Mouse (Mus musculus): ENCODE data around the gene Tmem184b. TPM values are rescaled to one million over a fixed set of nuclear protein-coding genes. Genes with fewer than 3 reads are reported as not detected.

Gene Tmem184b
- total RNA-seq, 2 experiments from 2014 or later, result 10.4 to 33.3 TPM

DNA sequence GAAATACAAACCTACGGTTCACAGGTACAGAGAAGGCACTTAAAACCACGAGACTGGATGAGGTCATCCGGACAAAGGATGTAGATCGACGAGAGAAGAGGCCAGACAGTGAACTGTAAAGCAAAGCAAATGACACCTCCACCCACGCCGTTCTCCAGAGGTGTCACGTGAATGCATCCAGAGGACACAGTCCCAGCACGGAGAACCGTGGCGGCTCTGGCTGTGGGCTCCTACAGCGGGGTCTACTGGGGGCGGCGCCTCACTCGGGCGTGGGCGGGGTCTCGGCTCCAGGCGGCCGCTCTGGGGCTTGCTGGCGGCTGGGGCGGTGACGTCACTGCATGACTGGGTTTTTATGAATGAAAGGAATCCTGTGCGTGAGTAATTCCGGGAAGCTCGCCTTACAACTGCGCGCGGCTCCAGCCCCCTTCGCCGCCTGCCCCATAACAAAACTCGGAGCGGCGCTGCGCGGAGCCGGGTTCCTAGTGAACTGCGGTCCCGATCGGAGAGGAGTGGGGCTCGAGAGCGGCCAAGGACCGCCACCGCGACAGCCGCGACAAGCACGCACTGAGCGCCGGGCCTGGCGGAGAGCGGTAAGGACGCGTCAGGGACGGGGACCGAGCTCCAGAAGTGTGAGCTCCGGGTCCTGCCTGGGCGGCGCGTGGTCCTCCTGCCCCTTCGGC, 56.1 kb downstream of the Tmem184b start:
- peak; percentile 43 for ATAC-seq (ENCODE audit: poor library complexity, severe bottlenecking)

DNA sequence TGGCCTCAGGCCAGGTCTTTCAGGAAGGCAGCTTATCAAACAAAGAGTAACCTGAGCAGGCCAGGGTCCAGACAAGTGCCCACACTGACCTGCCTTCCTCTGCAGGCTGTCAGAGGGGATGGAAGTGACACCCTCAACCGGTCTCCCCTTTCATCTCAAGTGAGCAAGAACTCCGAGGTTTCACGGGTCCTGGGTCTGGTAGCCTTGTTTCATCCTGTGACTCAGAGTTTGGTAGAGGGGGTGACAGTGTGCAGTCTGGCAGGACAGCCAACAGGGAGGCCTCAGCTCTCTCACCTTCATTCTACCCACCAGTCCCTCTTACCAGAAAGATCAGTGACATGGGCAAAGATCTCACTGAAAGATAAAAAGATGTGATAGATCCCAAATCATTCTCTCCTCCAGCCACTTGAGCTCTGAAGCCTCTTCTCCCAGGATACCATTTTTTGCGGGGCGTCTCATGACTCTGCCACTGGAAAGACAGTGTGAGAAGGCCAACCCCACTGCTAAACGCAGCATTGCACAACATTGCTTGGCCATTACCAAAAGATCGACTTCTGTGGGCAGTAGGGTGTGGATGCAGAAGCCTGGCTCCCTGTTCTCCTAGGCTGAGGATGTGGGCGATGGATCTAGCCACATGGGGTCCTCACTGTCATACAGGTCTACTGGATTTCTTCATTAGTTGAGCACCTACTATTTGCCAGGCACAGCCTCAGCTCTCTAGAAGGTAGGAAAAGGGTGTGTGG, 57.1 kb downstream of the Tmem184b start, which contains the start of gene Maff:
Gene Maff, plus strand, starts transcription at position 571 of the 743 bp plus-strand sequence.
- no peak for ATAC-seq (ENCODE audit: poor library complexity, severe bottlenecking)

DNA sequence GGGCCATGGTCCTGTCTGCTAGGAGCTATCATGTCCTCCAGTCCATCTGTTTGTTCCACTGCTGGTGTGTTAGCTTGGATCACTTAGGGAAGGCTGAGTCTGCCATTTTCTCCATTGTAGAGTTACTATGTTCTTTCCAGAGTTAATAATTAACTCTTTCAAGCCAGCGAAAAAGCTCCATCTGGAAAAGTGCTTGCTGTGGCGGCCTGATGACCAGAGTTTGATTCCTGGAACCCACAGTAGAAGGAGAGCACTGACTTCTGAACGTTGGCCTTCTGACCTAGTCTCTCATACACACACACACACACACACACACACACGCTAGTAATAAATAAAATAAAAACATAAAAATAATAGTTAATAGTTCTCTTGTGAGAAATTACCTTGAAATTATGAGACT, 58.7 kb downstream of the Tmem184b start:
- no peak for ATAC-seq (ENCODE audit: poor library complexity, severe bottlenecking)

DNA sequence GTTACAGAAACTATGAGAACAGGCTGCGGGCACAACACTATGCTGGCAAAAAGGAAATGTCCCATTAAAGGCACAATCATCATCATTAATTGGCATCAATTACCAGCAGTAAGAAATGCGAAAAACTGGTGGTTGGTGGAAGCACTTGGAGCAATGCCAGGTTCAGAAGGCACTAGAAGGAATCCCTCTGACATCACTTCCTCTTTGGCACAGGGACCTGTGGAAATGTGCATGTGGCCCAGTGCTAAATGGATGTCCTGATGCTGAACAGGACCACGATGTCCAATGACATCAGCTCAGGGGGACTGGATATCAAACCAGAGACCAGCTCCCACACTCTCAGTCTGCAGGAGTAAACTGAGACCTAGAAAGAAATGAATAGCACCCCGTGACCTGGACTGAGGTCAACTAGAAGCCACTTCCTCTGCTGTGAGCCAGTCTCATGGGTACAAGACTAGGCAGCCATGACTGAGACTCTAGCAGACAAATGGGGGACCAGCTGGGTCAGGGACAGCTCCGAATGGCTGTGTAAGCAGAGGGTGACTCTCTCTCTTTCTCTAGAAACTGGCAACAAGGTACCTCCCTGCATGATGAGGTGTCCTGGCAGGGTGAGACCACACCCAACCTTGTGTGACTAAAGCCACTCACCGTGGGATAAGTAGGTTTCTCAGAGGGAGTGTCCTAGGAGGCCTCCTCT, 60.6 kb downstream of the Tmem184b start:
- ATAC-seq (ENCODE audit: poor library complexity, severe bottlenecking), result no peak

DNA sequence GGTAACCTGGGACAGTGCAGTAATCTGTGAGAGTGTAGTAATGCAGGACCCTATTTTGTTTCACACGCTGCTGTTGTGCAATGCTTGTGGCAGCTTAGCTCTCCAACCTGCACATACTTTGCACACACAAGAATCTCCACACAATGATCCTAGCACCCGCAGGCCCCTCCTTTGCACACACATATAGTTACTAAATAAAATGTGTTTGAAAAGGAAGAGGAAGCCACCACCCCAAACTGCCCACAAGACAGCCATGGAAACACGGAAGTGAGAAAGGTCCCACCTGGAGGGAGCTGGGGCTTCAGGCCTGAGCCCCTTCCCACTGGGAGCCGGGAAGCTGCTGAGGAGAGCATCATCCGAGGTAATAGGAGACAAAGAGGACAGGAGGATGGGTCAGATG, 64.4 kb downstream of the Tmem184b start:
- peak; percentile 68 for ATAC-seq (ENCODE audit: poor library complexity, severe bottlenecking)

DNA sequence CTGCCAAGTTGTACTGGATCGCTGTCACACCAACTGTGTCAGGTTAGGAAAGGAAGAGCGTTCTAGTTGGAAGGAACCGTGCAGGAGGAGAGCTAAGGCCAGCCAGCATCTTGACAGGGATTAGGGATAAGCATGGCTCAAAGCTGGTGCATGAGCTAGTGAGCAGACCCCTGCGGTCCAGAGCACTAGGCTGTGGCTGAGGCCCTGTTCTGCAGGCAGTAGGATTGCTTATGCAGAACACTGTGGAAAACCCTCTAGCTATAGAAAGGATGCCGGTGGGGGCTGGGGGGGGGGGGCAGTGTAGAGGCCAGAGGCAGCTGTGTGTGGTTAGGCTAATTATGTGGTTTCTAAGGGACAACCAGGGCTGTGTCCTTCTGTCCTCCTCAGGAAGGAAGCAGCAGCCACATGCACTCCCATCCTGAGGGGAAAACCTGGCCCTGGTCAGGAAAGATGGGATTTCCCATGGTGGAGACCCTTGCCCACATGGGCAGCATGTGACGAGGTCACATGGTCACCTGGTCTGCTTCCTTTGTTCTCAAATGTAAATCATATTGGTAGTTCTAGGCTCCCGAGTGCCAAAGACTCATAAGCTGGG, 68.2 kb downstream of the Tmem184b start:
- no peak for ATAC-seq (ENCODE audit: poor library complexity, severe bottlenecking)

DNA sequence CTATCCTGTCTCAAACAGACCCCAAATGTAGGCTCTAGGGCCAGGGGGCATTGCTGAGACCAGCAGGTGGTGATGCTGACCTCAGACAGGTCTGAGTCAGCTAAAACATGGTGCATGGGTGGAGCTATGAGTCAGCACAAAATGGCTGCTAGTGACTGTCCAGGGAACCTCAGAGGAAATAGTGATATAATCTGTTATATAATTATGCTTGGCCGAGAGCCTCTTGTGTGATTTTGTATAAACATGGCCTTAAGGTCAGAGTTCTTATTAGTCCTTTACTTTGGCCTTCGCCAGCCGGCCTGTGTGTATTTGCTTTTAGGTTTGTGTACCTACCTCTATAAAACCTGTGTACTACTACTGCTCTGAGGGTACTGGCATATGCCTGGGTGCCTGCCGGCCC, 70.0 kb downstream of the Tmem184b start:
- no peak for ATAC-seq (ENCODE audit: poor library complexity, severe bottlenecking)

DNA sequence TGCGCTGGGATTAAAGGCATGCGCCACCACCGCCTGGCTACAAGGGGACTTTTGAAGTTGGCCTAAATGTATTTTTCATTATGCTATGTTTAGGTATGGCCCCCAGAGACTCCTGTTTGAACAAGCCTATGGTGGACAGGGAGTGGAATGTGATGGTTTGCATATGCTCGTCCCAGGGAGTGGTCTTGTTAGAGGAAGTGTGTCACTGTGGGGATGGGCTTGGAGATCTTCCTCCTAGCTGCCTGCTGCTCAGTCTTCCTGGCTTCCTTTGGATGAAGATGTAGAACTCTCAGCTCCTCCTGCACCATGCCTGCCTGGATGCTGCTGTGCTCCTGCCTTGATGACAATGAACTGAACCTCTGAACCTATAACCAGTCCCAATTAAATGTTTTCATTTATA, 72.8 kb downstream of the Tmem184b start:
- no peak for ATAC-seq (ENCODE audit: poor library complexity, severe bottlenecking)

DNA sequence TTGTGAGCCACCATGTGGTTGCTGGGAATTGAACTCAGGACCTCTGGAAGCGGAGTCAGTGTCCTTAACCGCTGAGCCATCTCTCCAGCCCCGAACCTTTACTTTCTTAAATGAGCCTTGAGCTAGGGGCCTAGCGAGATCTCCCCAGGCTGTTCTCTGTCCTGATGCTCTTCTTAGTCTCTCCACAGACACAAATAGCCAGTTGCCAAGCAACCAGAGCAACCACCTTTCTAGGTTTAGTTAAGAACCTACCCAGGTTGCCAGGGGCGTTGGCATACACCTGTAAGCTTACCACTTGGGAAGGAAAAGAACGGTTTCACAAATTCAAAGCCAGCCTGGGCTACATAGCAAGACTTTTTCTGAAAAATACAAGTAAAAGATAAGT, 73.4 kb downstream of the Tmem184b start:
- ATAC-seq (ENCODE audit: poor library complexity, severe bottlenecking), result no peak

DNA sequence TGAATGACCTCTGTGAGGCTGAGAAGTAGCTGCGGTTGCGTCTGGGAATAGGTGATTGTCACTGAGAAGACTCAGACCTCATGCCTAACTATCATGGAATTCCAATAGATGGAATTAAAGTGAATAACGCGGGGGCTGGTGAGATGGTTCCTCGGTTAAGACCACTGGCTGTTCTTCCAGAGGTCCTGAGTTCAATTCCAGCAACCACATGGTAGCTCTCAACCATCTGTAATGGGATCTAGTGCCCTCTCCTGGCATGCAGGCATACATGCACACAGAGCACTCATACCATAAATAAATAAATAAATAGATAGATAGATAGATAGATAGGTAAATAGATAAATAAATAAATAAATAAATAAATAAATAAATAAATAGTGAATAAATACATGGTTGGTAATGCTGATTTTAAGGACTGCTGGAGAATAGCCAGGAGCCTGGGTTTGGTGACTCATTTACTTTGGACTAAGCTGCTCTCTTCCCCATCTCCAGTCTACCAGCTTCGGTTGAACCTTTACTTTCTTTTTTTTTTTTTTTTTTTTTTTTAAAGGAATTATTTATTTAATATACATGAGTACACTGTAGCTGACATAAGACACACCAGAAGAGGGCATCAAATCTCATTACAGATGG, 73.9 kb downstream of the Tmem184b start:
- ATAC-seq (ENCODE audit: poor library complexity, severe bottlenecking), result no peak

DNA sequence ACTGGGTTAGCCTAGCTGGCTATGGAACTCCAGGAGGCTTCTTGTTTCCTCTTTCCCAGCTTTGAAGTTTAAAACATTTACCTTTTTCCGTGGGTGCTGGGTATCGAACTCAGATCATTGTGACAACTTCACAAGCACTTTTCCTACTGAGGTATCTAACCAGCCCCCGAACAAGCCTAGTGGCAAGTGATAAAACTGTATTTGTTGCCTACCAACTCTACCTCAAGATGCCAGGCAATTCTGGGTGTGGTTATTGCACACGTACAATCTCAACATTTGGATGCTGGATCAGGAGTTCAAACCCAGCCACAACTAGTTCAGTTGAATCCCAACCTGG, 74.5 kb downstream of the Tmem184b start:
- no peak for ATAC-seq (ENCODE audit: poor library complexity, severe bottlenecking)

DNA sequence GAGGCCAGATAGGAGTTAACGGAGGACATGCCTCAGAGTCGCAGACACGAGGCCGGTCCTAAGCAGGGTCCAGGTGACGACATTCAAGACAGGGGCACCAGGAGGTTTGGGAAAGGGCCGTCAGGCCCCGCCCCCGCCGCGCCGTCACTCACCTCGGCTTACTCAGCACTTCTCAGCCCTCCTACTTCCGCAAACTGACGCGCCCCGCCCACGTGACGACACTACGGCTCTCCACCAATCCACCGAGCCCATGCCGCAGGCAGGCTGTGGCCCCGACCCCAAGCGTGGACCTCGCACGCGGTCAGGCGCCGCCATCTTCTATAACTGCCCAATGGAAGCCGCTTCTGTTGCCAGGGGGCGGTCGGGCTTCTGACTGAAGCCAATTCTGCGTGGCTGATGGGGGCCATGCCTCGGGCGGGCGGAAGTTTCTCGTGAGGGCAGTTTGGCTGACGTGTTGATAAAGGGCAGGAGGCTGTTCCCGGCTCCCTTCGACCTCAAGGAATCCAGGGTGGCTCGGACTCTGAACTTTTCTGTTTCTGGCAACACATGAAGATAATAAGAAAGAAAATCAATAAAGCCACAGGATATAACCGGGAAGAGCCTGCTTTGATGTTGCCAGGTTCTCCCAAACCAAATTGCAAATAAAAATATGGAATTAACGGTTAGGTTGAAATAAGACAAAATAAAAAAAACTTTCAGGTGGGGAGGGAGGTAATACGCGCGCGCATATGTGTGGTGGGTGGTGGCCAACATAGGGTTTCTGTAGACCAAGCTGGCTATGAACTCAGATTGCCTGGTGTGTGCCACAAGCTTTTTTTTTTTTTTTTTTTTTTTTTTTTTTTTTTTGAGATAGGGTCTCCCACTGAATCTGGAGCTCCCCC, 75.1 kb downstream of the Tmem184b start, which contains the start of gene Pla2g6:
Gene Pla2g6, minus strand, starts transcription at position 333 of the 881 bp plus-strand sequence.
- peak; percentile 91 for ATAC-seq (ENCODE audit: poor library complexity, severe bottlenecking)

DNA sequence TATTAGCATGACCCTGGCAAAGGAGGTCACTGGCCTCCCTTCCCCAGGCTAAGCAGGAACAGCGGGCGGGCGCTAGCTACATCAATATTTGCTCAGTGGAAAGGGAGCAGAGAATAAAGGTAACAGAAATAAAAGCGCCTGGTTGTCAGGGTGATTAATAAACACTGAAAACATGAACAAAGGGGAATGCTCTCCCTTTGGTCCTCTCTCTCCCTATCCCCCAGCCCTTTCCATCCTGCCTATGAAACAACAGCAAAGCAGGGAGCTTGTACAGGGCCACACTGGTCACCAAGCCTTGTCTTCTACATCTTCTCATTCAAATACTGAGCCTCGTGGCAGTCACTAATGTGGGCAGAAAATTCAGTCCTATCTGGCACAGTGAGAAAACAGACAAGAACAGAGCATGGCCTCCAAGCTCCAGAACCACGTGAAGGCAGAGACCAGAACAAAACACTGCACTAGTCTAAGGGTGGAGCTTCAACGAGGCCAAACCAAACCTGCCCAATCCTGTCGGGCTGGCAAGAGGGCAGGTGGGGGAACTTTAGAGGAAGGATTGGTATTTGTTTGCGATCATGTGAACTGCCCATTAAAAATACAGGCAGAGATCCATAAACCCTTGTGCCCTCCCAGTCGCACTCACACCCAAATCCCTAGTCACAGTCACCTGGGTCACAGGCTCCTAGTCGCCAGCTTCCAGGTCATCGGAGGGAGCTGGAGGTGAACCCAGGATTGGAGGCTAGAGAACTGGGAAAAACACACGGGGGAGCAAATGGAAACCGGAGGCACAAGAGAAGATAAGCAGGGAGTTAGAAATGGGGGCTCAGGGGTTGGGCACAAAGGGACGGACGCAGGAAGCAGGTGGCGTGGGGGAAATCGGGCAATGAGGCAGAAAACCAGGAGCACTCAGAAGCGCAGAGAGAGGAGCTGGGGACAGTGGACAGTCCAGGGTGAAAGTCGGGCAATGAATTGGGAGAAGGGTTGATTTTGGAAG, 76.1 kb downstream of the Tmem184b start:
- ATAC-seq (ENCODE audit: poor library complexity, severe bottlenecking), result peak; percentile 5

DNA sequence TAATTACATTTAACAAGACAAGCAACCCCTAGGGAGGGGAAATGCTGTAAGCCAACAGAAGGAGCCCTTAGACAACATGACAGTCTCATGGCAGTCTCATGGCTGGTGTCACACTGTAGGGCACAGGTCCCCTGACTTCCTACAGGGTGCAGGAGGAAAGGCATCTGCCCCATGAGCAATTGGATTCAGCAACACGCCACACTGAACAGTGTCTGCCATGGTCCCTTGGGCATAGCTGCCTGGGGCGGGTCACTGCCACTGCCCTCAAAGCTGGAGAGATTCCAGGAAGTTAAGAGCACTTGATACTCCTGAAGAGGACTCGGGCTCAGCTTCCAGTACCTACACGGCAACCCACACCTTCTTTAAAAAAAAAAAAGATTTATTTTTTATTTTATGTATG, 77.1 kb downstream of the Tmem184b start:
- ATAC-seq (ENCODE audit: poor library complexity, severe bottlenecking), result no peak

DNA sequence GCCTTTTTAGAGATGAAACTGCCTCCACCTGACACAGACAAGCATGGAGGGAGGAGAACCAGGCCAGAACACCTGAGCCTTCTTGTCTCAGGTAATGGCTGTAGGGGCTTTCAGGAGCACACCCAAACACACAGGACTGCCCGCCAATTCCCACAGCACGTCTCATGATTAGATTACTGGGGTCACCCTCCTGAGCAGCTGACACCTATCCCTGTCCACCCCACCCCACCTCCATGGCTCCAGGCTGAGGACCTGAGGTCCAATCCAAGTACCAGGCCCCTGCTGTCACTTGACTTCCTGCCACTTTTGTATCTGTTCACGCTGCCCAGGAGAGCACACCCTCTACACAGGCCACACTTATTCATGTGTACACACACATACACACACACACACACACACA, 77.6 kb downstream of the Tmem184b start:
- no peak for ATAC-seq (ENCODE audit: poor library complexity, severe bottlenecking)

DNA sequence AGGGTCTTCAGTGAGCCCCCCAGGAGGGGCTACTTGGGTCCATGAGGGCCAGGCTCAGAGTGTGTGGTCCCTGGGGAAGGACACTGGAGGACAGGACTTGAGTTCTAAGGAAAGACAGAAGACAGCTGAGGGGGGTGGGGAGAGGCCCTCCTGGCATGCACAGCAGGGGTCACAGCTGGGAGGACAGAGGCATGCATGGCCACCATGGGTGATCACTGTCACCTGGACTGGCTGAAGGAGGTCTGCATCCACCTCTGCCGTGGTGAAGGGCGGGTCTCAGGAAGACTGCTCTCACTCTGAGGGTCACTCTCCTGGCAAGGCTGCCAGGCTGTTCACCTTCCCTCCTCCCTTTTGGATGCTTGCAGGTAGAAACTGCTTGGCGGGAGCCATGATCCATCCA, 79.0 kb downstream of the Tmem184b start:
- ATAC-seq (ENCODE audit: poor library complexity, severe bottlenecking), result no peak

DNA sequence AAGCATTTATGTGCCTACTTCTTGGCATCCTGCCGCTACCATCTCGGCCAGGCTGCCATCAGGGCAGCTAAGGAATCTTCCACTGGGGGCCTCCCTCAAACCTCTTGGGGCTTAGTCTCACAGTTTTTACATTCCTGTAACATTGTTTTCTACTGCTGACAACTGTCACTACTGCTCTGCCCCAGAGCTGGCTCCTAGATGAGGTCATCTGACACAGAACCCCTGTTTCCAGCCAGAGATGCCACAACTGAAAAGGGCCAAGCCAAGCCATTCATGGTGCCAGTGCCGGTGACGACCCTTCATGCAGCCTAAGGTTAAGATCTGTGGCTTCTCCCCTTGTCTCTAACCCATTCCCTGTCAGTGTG, 79.6 kb downstream of the Tmem184b start:
- ATAC-seq (ENCODE audit: poor library complexity, severe bottlenecking), result no peak

DNA sequence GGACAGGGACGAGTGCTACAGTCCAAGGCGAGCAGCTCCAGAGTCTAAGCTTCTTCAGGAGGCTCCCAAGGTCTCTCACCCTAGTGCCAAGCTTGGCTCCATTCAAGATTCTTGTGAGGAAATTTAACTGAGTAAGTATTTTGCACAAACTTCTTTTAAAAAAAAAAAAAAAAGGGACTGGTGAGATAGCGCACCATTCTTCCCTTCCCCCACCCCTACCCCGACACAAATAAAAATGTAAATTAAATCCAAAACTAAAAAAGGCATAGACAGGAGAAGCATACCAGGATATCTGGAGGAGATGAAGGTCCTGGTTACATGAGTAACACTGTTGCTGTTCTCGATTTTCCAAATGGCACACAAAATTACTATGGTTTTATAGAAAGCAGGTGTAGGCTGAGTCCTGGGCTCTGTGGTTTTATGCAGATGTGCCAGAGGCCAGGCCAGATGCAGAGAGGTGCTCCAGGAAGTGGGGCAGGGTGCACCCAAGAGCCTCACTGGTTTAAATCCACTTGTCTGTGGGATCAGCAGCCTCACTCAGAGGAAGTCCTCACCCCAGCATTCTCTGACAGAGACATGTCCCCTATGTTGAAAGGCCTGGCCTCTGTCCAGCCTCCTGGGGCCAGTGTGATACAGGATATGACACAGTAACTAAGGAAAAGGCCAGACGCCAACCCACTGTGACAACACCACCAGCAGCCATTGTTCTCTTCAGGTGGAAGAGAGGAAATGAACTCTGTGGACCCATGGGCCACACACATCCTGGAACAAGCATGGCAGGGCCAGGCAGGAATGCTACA, 80.2 kb downstream of the Tmem184b start:
- ATAC-seq (ENCODE audit: poor library complexity, severe bottlenecking), result peak; percentile 56
